Mouse (Mus musculus) small intestine, adult 2 months (tissue): Measurements from ENCODE around the gene Mttp. TPM values are rescaled to one million over a fixed set of nuclear protein-coding genes. Genes with fewer than 3 reads are reported as not detected.

ENCODE experiments used
- H3K27ac ChIP-seq: fragments of 200-500 bp; 2 replicates; pipeline ENCODE4 v1.5.1; 2012; ENCODE audit warnings: low read depth, low read length, control low read depth, inconsistent platforms; ENCODE audit not compliant: insufficient read depth
- H3K27me3 ChIP-seq: fragments of 200-500 bp; 2 replicates; pipeline ENCODE4 v1.6.1; 2012; ENCODE audit warnings: mild to moderate bottlenecking, moderate library complexity, low read length, inconsistent platforms; ENCODE audit not compliant: control insufficient read depth, insufficient read depth
- H3K36me3 ChIP-seq: fragments of 200-500 bp; 2 replicates; pipeline ENCODE4 v1.6.1; 2012; ENCODE audit warnings: mild to moderate bottlenecking, low read length, control low read depth, inconsistent platforms; ENCODE audit not compliant: control insufficient read depth, insufficient read depth
- H3K4me1 ChIP-seq: fragments of 200-500 bp; 2 replicates; pipeline ENCODE4 v1.6.1; 2012; ENCODE audit warnings: low read length, inconsistent platforms, mixed read lengths; ENCODE audit not compliant: control insufficient read depth, insufficient read depth, insufficient read length
- H3K4me3 ChIP-seq: fragments of 200-500 bp; 2 replicates; pipeline ENCODE4 v1.5.1; 2012; ENCODE audit warnings: low read depth, mild to moderate bottlenecking, control low read depth, inconsistent platforms, low read length, moderate library complexity
- CTCF ChIP-seq: fragments of 200-500 bp; IDR thresholded peaks from 2 replicates; pipeline ENCODE4 v1.5.1; 2012; ENCODE audit warnings: low read depth, mild to moderate bottlenecking, control low read depth, inconsistent platforms, low read length, moderate library complexity, mixed read lengths; ENCODE audit not compliant: insufficient replicate concordance, insufficient read length; ENCODE audit errors: extremely low read depth
- POLR2A ChIP-seq: fragments of 200-500 bp; IDR thresholded peaks from 2 replicates; pipeline ENCODE4 v1.6.1; 2012; ENCODE audit warnings: low read depth, mild to moderate bottlenecking, control low read depth, inconsistent platforms, low read length, moderate library complexity
- WGBS: fragments of 180-500 bp; shearing (Covaris S2); methylation state at CpG from one replicate; pipeline ENCODE4 v1.1.7; 2018; 5-methylcytosine and 5-hydroxymethylcytosine counted together
- polyA plus RNA-seq: library from polyadenylated mRNA; depleted of rRNA; stranded (reverse); fragments of >200 nt; gene quantifications from 2 replicates; pipeline ENCODE4 v1.2.3, GENCODE M21; 2012

Gene Mttp
- polyA plus RNA-seq, 1 experiment: 108 TPM

DNA sequence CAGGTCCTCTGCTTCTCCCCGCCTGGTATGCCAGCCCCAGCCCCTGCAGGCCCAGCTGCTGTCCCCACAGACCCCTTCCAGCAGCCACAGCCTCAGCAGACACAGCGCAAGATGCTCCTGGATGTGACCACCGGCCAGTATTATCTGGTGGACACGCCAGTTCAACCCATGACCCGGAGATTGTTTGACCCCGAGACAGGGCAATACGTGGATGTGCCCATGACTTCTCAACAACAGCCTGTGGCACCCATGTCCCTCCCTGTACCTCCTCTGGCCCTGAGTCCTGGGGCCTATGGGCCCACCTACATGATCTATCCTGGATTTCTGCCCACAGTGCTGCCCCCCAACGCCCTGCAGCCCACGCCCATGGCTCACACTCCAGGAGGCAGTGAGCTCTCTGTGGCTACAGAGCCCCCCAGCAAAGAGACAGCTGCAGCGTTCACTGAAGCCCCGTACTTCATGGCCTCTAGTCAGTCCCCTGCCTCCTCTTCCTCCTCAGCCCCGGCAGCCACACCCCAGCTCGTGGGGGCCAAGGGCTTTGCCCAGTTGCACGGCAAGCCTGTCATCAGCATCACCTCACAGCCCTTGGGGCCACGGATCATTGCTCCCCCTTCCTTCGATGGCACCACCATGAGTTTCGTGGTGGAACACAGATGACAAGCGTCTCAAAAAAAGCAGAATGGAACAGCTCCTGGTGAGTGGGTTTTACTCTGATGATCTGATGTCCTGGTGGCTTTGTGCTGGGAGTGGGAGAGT, 74.8 kb downstream of the Mttp start:
- WGBS: 78% methylated on average over 18 of the region's 18 CpGs
- Histone ChIP-seq H3K27me3 (no peaks in the 10 kb centered on the region), H3K36me3 (no peaks in the 10 kb centered on the region), H3K4me3 (no peak overlapping the region), H3K27ac (no peak overlapping the region), H3K4me1 (no peaks in the 10 kb centered on the region; the same call in 1 of the 2 replicates)
- TF ChIP-seq POLR2A: no peak
- TF ChIP-seq CTCF: no peak

DNA sequence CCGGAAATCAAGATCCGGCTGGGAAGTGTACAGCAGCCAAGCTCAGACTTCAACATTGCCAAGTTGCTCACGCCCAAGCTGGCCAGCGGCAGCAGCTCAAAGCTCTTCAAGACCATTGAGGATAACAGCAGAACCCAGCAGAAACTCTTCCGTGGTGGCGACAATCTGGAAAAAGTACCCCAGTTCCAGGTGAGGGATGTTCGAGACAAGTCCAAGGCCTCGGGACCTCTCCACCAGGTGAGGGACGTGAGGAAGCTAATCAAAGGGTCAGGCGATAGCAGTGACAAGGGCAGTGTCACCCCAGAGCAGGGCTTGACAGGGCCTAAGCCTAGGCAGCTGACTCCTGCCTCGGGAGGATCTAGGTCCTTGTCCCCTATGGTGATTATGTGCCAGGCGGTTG, 76.7 kb downstream of the Mttp start:
- TF ChIP-seq POLR2A (no peak), CTCF (no peak)
- no peaks in the 10 kb centered on the region; the same call in 1 of the 2 replicates for H3K4me1 ChIP-seq
- 89% methylated on average over 12 of the region's 12 CpGs for WGBS

DNA sequence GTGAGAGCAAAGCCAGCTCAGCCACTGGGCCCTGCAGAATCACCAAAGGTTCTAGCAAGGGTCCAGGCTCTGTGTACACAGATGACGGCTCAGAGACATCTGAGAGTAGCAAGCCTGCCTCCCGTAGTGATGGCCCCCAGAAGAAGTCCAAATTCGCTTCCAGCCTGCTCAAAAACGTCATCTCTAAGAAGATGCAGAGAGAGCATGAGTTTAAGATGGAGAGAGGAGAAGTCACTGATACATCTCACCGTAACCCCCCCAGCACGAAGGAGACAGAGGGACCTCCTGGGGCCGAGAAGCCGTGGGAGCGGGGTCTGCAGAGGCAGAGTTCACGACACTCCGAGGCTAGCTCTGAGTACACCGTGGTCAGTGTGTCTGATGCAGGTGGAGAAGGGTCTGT, 77.5 kb downstream of the Mttp start, which contains the start of gene Gm5105:
Gene Gm5105, minus strand, starts transcription at position 101 of the 400 bp plus-strand sequence.
- H3K27ac ChIP-seq: no peak within 1 kb of the TSS
- H3K36me3 ChIP-seq: no peaks in the 10 kb centered on the region
- no peak within 1 kb of the TSS for H3K4me3 ChIP-seq
- H3K27me3 ChIP-seq: no peaks in the 10 kb centered on the region
- 91% methylated on average over 12 of the region's 12 CpGs for WGBS
- no peaks in the 10 kb centered on the region; the same call in 1 of the 2 replicates for H3K4me1 ChIP-seq
- no peak for TF ChIP-seq POLR2A
- TF ChIP-seq CTCF: no peak

More for the DNA sequence above, 76.7 kb downstream of the Mttp start:
- Histone ChIP-seq H3K4me3 (no peak overlapping the region), H3K27ac (no peak overlapping the region), H3K27me3 (no peaks in the 10 kb centered on the region), H3K36me3 (no peaks in the 10 kb centered on the region)

DNA sequence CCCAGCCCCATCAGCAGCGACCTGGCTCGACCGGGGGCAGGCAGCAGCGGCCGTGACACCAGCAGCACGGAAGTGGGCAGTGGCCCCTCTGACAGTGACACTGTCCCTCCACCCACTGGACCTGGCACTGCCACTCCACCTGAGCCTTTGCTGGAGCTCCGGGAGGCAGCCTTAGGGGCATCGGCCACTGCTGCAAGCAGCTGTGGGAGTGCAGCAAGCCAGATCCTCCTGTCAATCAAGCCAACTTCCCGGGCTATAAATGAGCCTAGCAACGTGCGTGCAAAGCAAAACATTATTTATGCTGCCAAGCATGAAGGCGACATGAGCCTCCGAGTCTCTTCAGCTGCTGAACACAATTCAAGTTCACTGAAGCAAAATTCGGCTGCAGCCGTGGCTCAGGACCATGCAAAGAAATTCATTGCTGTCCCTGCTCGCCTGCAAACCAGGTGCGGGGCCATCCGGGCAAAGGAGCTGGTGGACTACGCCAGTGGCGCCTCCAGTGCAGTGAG, 78.4 kb downstream of the Mttp start:
- Histone ChIP-seq H3K36me3 (no peaks in the 10 kb centered on the region), H3K27ac (no peak overlapping the region), H3K4me1 (peaks cover 2% of the 10 kb centered on the region), H3K27me3 (no peaks in the 10 kb centered on the region), H3K4me3 (no peak overlapping the region)
- TF ChIP-seq POLR2A (no peak), CTCF (no peak)
- WGBS: 77% methylated on average over 20 of the region's 20 CpGs

DNA sequence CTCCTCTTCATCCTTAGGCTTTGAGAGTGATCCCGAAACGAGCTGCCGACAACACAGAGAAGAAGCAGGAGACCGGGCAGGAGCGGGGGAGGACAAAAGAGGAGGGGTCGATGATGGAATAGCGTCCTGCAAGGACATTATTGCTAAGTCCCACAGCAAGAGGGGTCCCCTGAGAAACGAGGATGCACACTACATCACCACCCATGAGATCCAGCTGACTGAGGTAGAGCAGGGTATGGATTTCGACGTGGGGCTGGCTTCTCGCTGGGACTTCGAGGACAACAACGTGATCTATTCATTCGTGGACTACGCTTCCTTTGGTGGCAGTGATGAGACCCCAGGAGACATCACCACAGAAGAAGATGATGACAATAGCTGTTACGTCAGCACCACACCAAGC, 78.8 kb downstream of the Mttp start:
- Histone ChIP-seq H3K4me3 (no peak overlapping the region), H3K36me3 (no peaks in the 10 kb centered on the region), H3K4me1 (peaks cover 2% of the 10 kb centered on the region), H3K27me3 (no peaks in the 10 kb centered on the region), H3K27ac (no peak overlapping the region)
- no peak for TF ChIP-seq CTCF
- no peak for TF ChIP-seq POLR2A
- WGBS: 91% methylated on average over 16 of the region's 16 CpGs

DNA sequence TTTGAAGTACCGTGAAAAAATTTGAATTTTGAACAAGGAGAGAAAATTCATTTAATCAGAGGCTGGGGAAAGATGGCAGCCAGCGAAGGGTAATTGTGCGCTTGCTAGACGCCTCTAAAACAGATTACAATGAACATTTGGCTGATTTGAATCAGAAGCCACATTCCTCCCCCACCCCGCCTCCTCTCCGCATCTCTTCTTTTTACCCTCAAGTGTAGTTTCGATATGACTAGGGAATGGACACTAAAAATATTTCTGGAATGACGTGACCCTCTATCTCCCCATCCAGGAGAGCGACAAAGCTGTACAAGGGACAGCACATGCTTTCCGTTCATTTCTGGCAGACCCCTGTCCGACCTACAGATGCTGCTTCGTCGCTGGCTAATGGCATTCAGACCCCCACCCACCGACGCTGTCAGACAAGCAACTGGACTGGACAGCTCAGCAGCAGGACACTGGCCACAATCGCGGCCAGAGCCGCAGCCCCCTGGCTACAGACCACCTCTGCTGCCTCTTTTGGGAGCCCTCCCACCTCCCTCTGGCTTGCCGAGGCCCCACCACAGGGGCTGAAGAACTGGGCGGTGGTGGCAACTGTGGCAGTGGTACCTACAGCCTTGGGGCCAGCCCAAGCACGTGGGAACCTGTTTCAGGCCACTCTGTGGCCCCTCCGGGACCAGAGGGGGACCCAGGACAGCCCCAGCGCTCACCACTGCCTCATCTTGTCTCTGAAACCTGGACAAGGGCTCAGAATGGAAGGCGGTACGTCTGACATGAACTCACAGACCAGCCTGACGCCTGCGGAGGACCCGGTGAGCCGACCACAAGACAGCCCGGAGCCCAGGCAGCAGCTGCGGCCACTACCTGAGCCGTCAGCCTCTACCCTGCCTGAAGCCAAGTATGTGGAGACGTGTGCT, 79.8 kb downstream of the Mttp start, which contains the start of gene 1110002E22Rik:
Gene 1110002E22Rik, plus strand, starts transcription at position 321 of the 914 bp plus-strand sequence.
- H3K27me3 ChIP-seq: no peaks in the 10 kb centered on the region
- WGBS: 76% methylated on average over 33 of the region's 33 CpGs
- no peak within 1 kb of the TSS for H3K27ac ChIP-seq
- H3K4me1 ChIP-seq: peaks cover 2% of the 10 kb centered on the region
- H3K4me3 ChIP-seq: no peak within 1 kb of the TSS
- TF ChIP-seq CTCF (no peak), POLR2A (no peak)
- H3K36me3 ChIP-seq: no peaks in the 10 kb centered on the region
